Mouse (Mus musculus) kidney, postnatal 0 days (tissue): ENCODE measurements around the gene Scamp3. TPM values are rescaled to one million over a fixed set of nuclear protein-coding genes. Genes with fewer than 3 reads are reported as not detected.

Experiments used
- ATAC-seq: fragments of 200-750 bp; cut with Nextera tagmentation; replicated peaks from 2 replicates; pipeline ENCODE4 v1.8.0; 2017; ENCODE audit warnings: low read depth, moderate number of reproducible peaks, moderate TSS enrichment, moderate library complexity; ENCODE audit not compliant: low FRiP score
- DNase-seq: peaks from one replicate; pipeline ENCODE4 v3.0.0-alpha.2; 2016; ENCODE audit warnings: low spot score
- H3K27ac ChIP-seq: fragments of 300-500 bp; sonication (generic); 2 replicates; pipeline ENCODE4 v1.5.1; 2014; ENCODE audit warnings: mild to moderate bottlenecking
- H3K27me3 ChIP-seq: fragments of 300-500 bp; sonication (generic); 2 replicates; pipeline ENCODE4 v1.6.1; 2014; ENCODE audit warnings: low read length, mixed read lengths; ENCODE audit not compliant: insufficient read depth
- H3K36me3 ChIP-seq: fragments of 300-500 bp; sonication (generic); 2 replicates; pipeline ENCODE4 v1.6.1; 2014; ENCODE audit warnings: low read length, mixed read lengths; ENCODE audit not compliant: insufficient read depth
- H3K4me1 ChIP-seq: fragments of 300-500 bp; sonication (generic); replicated peaks from 2 replicates; pipeline ENCODE4 v1.6.1; 2014; ENCODE audit warnings: antibody characterized with exemption, low read length, mixed read lengths; ENCODE audit not compliant: insufficient read depth
- H3K4me2 ChIP-seq: fragments of 300-500 bp; sonication (generic); 2 replicates; pipeline ENCODE4 v1.6.1; 2014; ENCODE audit warnings: mild to moderate bottlenecking, low read length, moderate library complexity, mixed read lengths
- H3K4me3 ChIP-seq: fragments of 300-500 bp; sonication (generic); replicated peaks from 2 replicates; pipeline ENCODE4 v1.5.1; 2014; ENCODE audit warnings: low read depth, low read length
- H3K9ac ChIP-seq: fragments of 300-500 bp; sonication (generic); 2 replicates; pipeline ENCODE4 v1.6.1; 2014; ENCODE audit warnings: low read depth, low read length
- H3K9me3 ChIP-seq: fragments of 300-500 bp; sonication (generic); replicated peaks from 2 replicates; pipeline ENCODE4 v1.6.1; 2016; ENCODE audit warnings: low read length, inconsistent platforms, mixed read lengths
- CTCF ChIP-seq: IDR thresholded peaks from 2 replicates; pipeline ENCODE4 v1.5.1; 2016; ENCODE audit warnings: antibody characterized with exemption, low read depth, mild to moderate bottlenecking, moderate library complexity
- WGBS: fragments of 180-500 bp; shearing (Covaris S2); extraction: QIAGEN DNeasy Blood & Tissue Kit; methylation state at CpG from one replicate; pipeline ENCODE4 v1.1.7; 2014; 5-methylcytosine and 5-hydroxymethylcytosine counted together
- polyA plus RNA-seq: library from polyadenylated mRNA; unstranded; fragments of >200 nt; fragmentation: Nextera tagmentation; extraction: Ambion mirVana; gene quantifications from 2 replicates; pipeline ENCODE4 v1.2.1, GENCODE M21; 2015

Gene Scamp3
- polyA plus RNA-seq, 1 experiment from 2014 or later, result 107 TPM

GRCm38 (mm10) chr3:89188478-89188875 is 11.2 kb downstream of the Scamp3 start:
- H3K4me2 ChIP-seq, result no peak overlapping the region

GRCm38 (mm10) chr3:89190436-89190835 is 13.2 kb downstream of the Scamp3 start:
- DNase-seq (no peak), ATAC-seq (no peak)
- H3K27me3 ChIP-seq, result no peaks in the 10 kb centered on the region
- H3K4me3 ChIP-seq, result no peak overlapping the region
- no peak for TF ChIP-seq CTCF
- H3K27ac ChIP-seq, result no peak overlapping the region
- H3K9me3 ChIP-seq, result no peaks in the 10 kb centered on the region
- WGBS, result 82% methylated on average over 8 of the region's 8 CpGs
- no peak overlapping the region for H3K4me2 ChIP-seq
- H3K36me3 ChIP-seq, result no peaks in the 10 kb centered on the region
- H3K4me1 ChIP-seq, result peaks cover 11% of the 10 kb centered on the region
- no peak overlapping the region for H3K9ac ChIP-seq

More at GRCm38 (mm10) chr3:89188478-89188875, 11.2 kb downstream of the Scamp3 start:
- DNase-seq (no peak), ATAC-seq (no peak)
- no peaks in the 10 kb centered on the region for H3K9me3 ChIP-seq
- no peak overlapping the region for H3K4me3 ChIP-seq
- no peaks in the 10 kb centered on the region for H3K27me3 ChIP-seq
- peaks cover 18% of the 10 kb centered on the region; the same call in 1 of the 2 replicates for H3K4me1 ChIP-seq
- H3K9ac ChIP-seq, result no peak overlapping the region
- no peak for TF ChIP-seq CTCF
- WGBS, result 61% methylated on average over 12 of the region's 12 CpGs
- H3K36me3 ChIP-seq, result no peaks in the 10 kb centered on the region
- H3K27ac ChIP-seq, result no peak overlapping the region

- H3K27ac ChIP-seq, result no peak overlapping the region
- H3K36me3 ChIP-seq, result no peaks in the 10 kb centered on the region
- no peak overlapping the region for H3K9ac ChIP-seq
- H3K9me3 ChIP-seq, result no peaks in the 10 kb centered on the region
- H3K4me2 ChIP-seq, result no peak overlapping the region
- H3K4me1 ChIP-seq, result peaks cover 8% of the 10 kb centered on the region
- TF ChIP-seq CTCF, result peak; percentile 36; the same call in 1 of the 2 replicates
- H3K27me3 ChIP-seq, result no peaks in the 10 kb centered on the region
- WGBS, result 75% methylated on average over 1 of the region's 1 CpGs
- DNase-seq (no peak), ATAC-seq (no peak)
- no peak overlapping the region for H3K4me3 ChIP-seq
Measured at GRCm38 (mm10) chr3:89193351-89193750, 16.1 kb downstream of the Scamp3 start.

GRCm38 (mm10) chr3:89193853-89194252 is 16.6 kb downstream of the Scamp3 start:
- no peak for ATAC-seq
- H3K4me3 ChIP-seq, result no peak overlapping the region
- peaks cover 8% of the 10 kb centered on the region for H3K4me1 ChIP-seq
- TF ChIP-seq CTCF, result peak; percentile 64
- H3K27ac ChIP-seq, result no peak overlapping the region
- no peaks in the 10 kb centered on the region for H3K36me3 ChIP-seq
- no peak overlapping the region for H3K4me2 ChIP-seq
- no peaks in the 10 kb centered on the region for H3K9me3 ChIP-seq
- DNase-seq, result peak; percentile 62
- 93% methylated on average over 2 of the region's 2 CpGs for WGBS
- H3K27me3 ChIP-seq, result no peaks in the 10 kb centered on the region
- H3K9ac ChIP-seq, result no peak overlapping the region

- Histone ChIP-seq H3K4me2 (peak overlapping the region; percentile 60), H3K9ac (peak overlapping the region; percentile 57), H3K27ac (peak overlapping the region; percentile 91), H3K4me3 (peak overlapping the region; percentile 35), H3K27me3 (no peaks in the 10 kb centered on the region), H3K36me3 (no peaks in the 10 kb centered on the region), H3K4me1 (peaks cover 8% of the 10 kb centered on the region), H3K9me3 (no peaks in the 10 kb centered on the region)
- DNase-seq (peak; percentile 98), ATAC-seq (peak; percentile 96)
- WGBS, result 6% methylated on average over 33 of the region's 33 CpGs
- peak; percentile 62; the same call in 1 of the 2 replicates for TF ChIP-seq CTCF
Measured at GRCm38 (mm10) chr3:89195979-89196877, 19.0 kb downstream of the Scamp3 start.

GRCm38 (mm10) chr3:89199839-89200238 is 22.6 kb downstream of the Scamp3 start:
- H3K4me2 ChIP-seq, result no peak overlapping the region
- 74% methylated on average over 3 of the region's 3 CpGs for WGBS
- H3K36me3 ChIP-seq, result no peaks in the 10 kb centered on the region
- H3K27ac ChIP-seq, result no peak overlapping the region
- no peak overlapping the region for H3K4me3 ChIP-seq
- H3K27me3 ChIP-seq, result no peaks in the 10 kb centered on the region
- DNase-seq (no peak), ATAC-seq (no peak)
- H3K4me1 ChIP-seq, result peaks cover 12% of the 10 kb centered on the region
- no peak overlapping the region for H3K9ac ChIP-seq
- TF ChIP-seq CTCF, result no peak
- no peaks in the 10 kb centered on the region for H3K9me3 ChIP-seq
